Mouse (Mus musculus) lung, adult 2 months (tissue): ENCODE measurements around the gene Hdgfl2.

ENCODE experiments used
- CTCF ChIP-seq: fragments of 200-500 bp; IDR thresholded peaks from 2 replicates; pipeline ENCODE4 v1.5.1; 2011; ENCODE audit warnings: mild to moderate bottlenecking, low read length, control low read depth; ENCODE audit not compliant: insufficient read depth
- POLR2A ChIP-seq: fragments of 200-500 bp; IDR thresholded peaks from 2 replicates; pipeline ENCODE4 v1.6.1; 2011; ENCODE audit warnings: low read depth, mild to moderate bottlenecking, control low read depth, low read length, borderline replicate concordance; ENCODE audit errors: extremely low read depth

DNA sequence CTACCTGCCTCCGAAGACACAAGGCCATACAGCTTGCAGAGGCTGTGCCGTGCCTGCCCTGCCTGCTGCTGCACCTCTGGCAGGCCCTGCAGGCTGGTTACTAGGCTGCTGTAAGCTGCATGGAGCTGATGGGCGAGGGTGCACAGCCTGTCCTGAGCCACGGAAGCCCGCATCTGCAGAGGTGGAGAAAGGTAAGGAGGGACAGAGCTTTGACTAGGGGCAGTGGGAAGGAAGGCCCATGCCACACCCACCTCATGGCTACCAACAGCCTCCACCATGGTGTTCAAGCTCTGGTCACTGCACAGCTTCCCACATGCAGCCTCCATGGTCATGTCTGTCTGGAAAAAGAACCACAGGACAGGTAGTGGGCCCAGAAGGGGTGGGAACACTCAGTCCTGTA, 22.7 kb downstream of the Hdgfl2 start:
- TF ChIP-seq CTCF (no peak), POLR2A (no peak)
